Mouse (Mus musculus) neutrophil, adult 5-6 weeks (primary cell): ENCODE results near the gene Cops4. TPM values are rescaled to one million over a fixed set of nuclear protein-coding genes. Genes with fewer than 3 reads are reported as not detected.
A peak's percentile ranks its signal among the peaks of the same experiment; 100 is the strongest.

Experiments
- ATAC-seq: fragments of 151-379, 151-347 bp; 2 replicates; pipeline ENCODE4 v1.8.0; 2017; ENCODE audit warnings: mild to moderate bottlenecking, moderate TSS enrichment; ENCODE audit not compliant: insufficient number of reproducible peaks, poor library complexity, low FRiP score, severe bottlenecking; ENCODE audit errors: extremely low read depth
- total RNA-seq: library from RNA; stranded (forward); fragments of 200-1000 nt; gene quantifications from 2 replicates; pipeline ENCODE4 v1.2.3, GENCODE M21; 2017

Gene Cops4
- total RNA-seq: 70.2 and 76.5 TPM in 2 replicates

DNA sequence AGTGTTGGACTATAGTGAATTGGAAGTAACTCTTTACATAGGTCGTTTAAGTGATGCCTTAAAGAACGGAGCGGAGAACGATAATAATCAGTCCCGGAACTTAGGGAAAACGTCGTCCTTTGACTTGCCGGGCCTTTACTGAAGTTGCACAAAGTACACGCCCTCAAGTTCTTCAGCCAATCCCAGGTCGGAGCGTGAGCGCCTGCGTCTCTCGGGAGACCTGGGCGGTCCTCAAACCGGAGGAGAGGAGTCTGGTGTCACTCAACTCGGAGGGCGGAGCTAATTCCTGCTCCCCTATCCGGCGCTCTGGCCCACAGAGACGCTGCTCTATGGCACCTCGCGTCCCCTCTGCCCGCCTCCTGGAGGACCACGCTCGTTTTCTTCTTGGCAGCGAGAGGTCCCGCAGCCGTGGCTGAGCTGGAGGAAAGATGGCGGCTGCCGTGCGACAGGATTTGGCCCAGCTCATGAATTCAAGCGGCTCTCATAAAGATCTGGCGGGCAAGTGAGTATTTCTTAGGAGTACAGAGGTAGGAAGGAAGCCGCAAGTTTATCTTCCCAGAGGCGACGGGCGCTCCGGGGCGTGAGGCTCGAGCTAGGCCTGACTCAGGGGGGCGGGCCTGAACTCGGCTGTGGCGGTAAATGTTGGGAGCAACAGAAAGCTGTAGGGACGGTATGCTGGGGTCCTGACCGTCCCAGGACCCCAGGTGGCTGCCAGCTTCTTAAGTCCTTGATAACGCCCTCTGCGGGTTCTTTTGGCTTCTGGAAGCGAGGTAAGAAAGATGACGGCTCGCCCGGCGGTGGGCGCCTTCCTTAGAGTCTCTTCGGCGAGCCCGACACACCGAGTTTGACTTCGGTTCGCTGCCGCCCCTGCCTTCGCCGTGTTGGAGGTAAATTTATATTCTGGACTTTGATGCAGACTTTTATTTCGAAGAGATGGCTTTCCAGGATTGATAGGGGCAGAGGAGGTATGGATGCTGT is at the start of gene Cops4:
Gene Cops4, plus strand, starts transcription at position 261 of the 978 bp plus-strand sequence.
- peak; percentile 100 for ATAC-seq

DNA sequence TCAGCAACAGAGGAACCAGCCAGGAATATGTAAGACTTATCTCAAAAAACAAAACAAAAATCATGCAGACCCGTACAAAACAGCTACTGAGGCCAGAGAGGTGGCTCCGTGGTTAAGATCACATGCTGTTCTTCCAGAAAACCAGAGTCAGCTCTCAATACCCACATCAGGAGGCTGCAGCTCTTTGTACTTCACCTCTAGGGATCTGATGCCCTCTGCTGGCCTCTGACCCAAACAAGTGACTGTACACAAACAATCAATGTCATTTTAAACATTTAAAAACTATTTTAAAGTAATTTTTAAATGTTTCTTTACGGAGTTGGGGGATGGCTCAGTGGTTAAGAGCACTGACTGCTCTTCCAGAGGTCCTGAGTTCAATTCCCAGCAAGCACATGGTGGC is 41.8 kb upstream of the Cops4 start:
- no peak for ATAC-seq

DNA sequence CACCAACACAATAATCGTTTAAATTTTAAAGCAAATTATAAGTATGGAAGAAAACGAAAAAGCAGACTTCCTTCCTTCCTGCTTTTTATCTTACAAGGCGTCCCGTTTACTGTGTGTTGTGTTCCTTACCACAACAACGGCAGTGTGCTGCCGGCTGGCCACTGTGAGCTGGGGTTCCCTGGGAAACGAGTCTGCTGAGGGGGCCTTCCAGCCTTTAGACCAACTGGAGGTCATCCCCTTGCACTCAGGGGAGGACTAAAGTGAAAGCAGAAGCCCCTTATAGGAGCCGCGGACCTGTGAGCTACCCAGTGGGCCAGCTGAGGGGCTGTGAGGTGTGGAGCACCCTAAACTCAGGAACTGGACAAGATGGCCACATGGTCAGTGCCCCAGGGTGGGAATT is 40.5 kb upstream of the Cops4 start:
- no peak for ATAC-seq

DNA sequence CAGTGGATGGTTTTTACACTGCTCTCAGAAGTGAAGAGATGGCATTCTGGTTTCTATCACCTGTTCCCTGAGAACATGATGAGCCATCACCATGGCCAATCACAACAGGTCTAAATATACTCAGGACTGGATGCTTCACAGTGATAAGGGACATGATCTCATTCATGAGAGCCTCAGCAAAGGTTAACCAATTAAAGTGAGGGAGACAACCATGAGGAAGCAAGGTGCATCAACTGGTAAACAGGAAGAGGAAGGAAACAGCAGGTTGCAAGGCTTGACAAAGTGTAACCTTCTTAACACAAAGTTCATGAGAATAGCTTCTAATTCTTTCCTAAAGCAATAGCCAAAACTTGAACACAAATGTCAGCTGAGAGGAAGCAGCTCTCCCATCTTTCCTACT is 34.5 kb upstream of the Cops4 start:
- peak; percentile 60; the same call in 1 of the 2 replicates for ATAC-seq

DNA sequence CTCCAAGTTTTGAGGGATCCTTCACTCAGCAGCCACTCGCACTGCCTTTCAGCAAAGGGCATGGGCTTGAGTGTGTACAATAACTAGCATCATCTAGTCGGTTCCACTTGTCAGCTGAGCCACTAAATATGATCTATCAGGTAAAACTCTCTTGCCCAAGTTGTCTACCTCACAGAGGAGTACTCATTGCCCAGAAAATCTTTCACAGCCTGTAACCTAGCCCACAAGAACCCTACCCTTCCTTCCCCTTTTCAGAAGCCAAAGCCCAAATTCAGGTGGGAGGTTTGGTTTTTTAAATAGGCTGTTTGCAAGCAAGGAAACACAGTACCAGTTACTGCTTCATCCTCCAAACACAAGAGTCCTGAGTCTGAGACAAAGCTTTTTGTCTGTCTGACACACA is 31.0 kb upstream of the Cops4 start:
- no peak for ATAC-seq

DNA sequence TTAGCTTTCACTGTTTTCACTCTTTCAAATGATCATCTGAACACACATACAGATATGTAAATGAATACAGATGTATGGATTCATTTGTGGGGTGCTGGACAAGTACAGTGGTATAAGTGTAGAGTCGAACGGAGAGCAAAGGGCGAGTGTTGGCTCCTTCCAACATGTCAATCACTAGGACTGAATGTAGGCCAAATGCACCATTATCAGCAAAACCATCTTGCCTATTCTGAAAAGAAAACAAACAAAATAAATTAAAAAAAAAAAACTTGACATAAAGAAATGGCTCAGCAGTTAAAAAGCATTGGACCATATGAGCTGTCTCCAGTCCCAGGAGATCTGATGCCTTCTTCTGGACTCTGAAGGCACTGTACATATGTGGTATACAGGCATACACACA is 29.9 kb upstream of the Cops4 start:
- no peak for ATAC-seq

DNA sequence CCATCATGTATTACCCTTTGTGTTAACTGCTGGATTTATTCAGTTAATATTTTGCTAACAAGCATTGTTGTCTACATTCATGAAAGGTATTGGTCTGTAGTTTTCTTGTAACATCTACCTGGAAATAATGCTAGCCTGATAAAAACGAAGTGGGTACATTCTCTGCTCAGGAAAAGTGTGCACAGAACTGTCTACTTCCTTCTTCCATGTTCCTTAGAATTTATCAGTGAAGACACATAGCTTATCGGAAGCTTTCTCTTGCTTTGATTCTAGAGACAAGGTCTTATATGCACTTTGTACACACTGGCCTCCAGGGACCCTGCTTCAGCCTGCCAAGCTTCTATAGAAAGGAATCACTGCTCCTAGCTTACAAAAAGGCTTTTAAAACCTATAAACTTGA is 28.8 kb upstream of the Cops4 start:
- no peak for ATAC-seq

DNA sequence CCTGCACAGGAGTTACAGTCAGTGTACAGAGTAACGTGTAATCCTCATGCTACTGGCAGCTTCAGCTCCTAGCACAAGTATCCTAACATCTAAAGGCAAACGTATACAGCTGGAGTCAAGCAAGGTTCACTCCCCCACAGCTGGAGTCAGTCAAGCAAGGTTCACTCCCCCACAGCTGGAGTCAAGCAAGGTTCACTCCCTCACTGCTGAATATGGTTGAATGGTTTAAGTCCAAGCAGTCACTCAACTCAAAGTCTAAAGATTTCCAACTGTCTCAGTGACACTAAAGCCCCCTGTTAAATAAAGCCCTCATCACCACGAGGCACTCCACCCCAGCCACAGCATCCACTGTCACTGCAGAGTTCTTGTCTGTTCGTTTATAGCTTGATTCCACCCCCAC is 26.4 kb upstream of the Cops4 start:
- ATAC-seq: no peak

DNA sequence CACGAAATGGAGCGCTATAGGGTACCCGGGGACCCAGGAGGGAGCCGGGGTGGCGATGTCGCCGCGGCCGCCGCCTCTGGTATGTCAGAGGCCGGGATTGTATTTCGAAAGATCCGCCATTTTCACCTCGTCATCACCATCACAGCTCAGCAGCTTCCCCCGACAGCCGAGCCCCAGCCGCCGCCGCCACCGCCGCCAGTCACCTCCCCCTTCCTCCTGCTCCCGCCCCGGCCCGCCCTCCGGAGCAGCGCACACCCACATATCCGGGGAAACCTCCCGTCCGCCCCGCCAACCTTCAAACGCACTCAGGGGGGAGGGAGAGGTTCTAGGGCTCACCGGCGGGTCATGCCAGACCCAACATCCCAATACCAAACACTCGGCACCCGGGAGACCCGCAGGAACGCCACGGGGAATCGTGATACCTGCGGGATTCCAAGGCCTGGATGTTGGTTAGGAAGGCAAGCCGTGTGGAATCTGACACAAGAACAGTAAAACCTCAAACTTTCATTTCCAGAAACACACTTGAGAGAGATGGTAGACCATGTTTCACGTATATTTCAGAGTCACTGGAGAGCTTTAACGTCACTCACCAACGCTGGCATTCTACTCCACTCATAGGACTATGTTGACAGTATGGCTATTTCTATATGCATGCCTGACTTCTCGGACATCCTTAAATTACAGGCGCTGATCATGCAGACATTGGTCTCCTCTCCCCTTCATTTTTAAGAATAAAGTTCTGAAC is 19.5 kb upstream of the Cops4 start:
- peak; percentile 65 for ATAC-seq

DNA sequence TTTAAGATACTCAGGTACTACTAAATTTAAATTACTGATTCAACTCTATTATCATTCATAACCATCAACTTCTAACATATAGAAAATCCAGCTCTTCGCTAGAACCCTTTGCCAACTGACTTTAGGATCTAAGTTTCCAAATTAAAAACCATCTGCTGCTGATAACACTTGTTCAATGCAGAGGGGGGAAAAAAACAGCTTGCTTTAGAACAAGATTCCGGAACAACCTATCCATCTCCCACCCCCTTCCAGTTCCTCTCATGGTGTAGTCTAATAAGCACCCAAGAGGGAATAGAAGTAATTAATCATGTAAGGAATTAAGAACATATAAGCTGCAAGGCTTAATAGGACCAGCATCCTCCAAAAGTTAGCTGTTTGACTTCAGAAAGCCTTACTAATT is 18.9 kb upstream of the Cops4 start:
- ATAC-seq: no peak

DNA sequence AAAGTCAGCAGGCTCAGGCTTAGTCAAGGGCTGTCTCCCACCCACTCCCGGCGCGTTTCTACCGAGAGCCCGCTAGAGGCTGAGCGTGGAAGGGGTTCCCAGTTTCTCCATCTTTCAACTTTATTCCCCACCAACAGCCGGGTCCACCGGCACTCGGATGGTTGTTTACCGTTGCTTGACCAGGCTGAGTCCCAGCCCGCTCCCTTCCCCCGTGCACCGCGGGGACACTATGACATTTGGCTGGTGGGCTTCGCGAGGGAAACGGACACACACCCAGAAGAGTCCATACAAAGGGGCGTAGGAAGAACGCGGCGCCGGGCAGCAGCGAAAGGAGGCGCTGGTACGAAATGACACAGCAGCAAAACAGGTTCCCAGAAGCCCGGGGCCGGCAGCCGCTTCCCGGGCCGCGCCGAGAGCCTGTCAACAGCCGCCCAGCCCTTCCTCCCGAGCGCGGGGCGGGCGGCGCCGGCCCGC is 18.2 kb upstream of the Cops4 start:
- ATAC-seq: no peak

DNA sequence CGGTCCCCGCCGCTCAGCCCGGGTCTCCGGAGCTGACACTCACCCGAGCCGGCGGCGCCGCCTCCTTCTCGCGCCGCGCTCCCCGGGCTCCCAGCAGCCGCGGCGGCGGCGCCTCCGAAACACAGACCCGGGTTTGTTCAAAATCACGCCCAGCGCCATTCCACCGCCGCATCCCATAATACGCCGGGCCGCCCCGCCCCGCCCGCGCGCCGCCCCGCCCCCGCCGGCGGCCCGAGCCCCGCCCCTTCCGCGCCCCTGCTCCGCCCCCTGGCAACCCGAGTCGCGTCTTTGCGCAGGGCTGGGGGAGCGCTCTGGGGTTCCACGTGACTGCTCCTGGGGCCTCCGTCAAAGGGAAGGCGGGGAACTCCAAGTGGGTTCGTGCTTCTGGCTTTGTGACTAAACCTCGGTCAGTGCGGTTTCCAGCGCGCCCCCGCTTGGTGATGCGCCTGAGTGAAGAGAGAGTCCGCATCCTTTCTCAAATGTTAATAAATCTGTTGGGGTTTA is 17.6 kb upstream of the Cops4 start, which contains the start of gene Lin54:
Gene Lin54, minus strand, starts transcription at position 182 of the 504 bp plus-strand sequence.
- peak; percentile 73 for ATAC-seq

DNA sequence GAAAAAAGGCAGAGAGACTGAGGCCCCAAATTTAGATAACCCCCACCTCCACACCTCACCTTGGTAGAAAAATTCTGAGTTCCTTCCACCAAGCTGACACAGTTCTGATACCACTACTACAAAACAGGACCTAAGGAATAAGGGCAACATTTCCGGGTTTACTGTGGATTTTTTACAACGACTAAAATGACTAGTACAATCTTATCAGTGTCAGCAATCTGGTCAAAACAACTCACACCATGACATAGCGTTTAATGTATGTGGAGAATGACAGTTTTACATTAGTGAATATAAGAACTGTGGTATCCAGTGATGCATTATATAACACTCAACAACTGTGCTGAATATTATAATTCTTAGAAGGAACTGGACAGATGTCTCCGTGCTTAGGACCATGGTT is 16.8 kb upstream of the Cops4 start:
- ATAC-seq: no peak

DNA sequence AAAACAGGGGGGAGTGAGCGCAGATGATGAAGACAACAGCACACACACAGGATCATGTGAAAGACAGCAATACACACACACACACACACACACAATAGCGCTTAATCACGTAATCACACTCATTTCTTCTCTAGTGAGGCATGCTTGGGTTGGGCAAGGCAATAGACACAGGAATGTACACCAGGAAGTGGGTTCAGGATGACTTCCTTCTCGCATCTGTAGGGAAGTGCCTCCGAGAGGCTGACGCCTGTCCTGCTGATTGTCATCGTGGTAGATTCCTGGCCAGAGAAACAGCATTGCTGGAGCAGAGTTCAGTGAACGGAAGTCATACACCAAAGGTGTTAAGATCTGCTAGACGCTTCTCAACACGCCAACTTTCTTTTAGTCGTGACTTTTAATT is 8.9 kb upstream of the Cops4 start:
- ATAC-seq: peak; percentile 48; the same call in 1 of the 2 replicates

DNA sequence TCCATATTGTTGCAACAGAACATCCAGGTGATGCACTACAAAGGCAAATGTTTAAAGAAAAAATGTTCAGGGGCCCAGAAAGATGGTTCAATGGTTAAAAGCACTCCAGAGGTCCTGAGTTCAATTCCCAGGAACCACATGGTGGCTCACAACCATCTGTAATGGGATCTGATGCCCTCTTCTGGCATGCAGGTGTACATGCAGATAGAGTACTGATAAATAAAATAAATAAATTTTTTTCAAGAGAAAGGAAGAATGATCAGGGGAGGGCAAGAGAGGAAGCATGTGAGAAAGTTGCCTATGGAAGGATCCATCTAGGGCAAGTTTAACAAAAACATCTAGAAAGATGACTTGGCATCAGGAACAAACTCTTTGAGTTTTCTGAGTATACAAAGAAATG is 5.5 kb upstream of the Cops4 start:
- ATAC-seq: no peak

DNA sequence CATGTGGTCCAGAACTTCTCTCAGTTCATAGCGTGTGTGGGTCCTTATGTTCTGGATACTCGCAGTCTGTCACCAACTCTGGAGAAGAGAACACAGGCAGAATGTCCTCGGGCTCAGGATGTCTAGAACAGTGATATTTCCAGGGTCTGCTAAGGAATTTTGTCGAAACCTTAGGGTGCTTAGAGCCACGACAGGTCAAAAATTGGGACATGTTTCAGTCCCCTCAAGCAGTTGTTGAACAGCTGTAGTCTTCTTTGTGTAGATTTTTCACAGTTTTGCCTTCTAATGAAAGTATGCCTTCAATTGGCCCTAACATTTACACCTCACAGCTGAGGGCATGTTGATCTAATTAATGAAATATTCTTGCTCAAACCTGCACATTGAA is 910 bp downstream of the Cops4 start:
- ATAC-seq: no peak

DNA sequence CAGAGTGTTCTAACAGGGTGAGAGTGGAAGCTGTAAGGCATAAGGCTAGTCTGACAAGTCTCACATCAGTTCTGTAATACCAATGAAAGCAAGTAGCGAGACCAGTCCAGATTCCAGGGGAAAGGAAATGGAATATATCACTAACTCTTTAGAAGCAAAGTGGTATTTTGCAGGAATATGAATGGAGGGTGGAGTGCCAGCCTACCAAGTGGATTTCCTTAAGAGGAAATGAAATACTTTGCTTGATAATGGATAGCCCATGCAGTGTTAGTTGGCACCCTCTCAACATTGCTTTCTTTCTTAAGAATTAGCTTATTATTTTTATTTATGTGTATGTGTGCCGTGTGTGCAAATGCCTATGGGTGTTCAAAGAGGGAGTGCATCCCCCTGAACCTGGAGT is 2.1 kb downstream of the Cops4 start:
- no peak for ATAC-seq

DNA sequence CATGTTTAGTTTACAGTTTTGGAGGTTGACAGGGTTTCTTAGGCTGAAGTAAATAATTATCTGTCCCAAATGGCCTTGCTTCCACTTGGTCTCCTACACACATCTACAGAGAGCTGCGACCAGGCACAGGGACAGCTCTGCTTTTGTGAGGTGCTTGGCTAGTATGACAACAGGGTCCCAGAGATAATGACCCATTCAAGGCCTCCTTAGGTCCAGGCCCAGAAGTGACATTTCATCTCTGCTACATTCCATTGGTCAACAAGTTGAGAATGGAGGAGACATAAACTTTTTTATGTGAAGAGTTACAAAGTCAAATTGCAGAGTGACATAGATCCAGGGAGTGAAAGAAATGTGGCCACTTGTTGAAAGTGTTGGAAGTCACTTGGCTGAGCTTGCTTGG is 5.2 kb downstream of the Cops4 start:
- no peak for ATAC-seq

DNA sequence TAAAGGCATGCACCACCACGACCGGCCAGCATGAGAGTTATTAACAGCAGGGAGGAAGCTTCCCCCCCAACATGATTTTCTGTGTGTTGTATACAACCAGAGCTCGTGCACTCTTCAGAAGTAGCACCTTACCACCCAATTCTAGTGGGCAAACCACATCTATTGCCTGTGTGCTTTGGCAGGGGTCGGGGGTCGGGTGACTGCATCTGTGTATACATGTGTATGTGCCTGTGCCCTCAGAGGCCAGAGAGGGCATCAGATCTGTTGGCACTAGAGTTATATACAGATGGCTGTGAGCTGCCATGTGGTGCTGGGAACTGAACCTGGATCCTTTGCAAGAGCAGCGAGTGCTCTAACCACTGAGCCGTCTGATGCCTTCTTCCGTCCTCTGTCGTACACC is 6.8 kb downstream of the Cops4 start:
- ATAC-seq: no peak

DNA sequence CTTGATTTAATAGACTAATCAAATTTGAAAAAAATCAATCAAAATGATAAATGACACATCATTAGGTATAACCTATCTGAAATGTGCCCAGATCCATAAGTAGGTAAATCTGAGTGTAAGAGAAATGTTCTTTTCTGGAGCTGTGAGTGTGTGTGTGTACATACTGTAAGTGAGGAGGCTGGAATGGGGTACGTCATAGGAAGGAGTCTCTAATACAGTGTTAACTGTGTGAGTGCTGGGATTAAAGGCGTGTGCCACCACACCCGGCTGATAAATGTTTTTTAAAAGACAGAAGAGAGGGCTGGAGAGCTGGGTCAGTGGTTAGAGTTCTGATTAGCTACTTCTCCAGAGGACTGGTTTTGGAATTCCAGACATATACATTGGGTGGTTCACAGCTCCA is 7.5 kb downstream of the Cops4 start:
- no peak for ATAC-seq
